Mouse (Mus musculus): ENCODE data around the gene Syne1. TPM values are rescaled to one million over a fixed set of nuclear protein-coding genes. Genes with fewer than 3 reads are reported as not detected.

The Syne1 gene
- polyA plus RNA-seq, 1 experiment, result 12.3 TPM

DNA sequence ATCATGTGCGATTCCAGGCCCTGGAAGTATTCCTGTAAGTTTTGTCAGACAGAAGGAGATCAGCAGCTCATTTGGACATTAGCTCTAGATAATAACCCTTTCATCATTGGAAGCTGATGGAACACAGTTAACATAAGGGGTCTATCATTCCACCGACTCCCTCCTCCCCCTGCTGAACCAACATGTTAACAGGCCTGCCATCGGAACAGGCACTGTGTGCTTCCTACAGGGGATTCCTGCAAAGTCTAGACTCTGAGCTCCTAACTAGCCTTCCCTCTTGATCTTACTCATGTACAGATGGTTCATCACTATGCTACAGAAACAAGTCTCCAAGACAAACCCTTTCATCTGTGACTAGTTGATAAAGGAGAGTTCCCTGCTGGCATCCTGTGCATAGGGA is 419.2 kb downstream of the Syne1 start:
- Histone ChIP-seq H3K36me3 (ENCODE audit: control insufficient read depth, insufficient read depth, low read length) (peaks cover 2% of the 10 kb centered on the region; the same call in 1 of the 2 replicates), H3K4me3 (ENCODE audit: extremely low read depth, insufficient read depth, insufficient read length) (no peak overlapping the region), H3K4me1 (ENCODE audit: control insufficient read depth, insufficient read depth, insufficient read length) (no peaks in the 10 kb centered on the region), H3K27me3 (ENCODE audit: control insufficient read depth, insufficient read depth, low read length) (no peaks in the 10 kb centered on the region), H3K27ac (ENCODE audit: insufficient read depth, low read length) (no peak overlapping the region)
- DNase-seq (ENCODE audit: low read depth in 1 of 2, low spot score in 2 of 2), result no peak
- WGBS, result 95% methylated on average over 3 of the region's 3 CpGs
- TF ChIP-seq CTCF (IDR thresholded peaks at IDR 0.05; ENCODE audit: extremely low read depth, insufficient read depth, insufficient read length, insufficient replicate concordance) (no peak), POLR2A (IDR thresholded peaks at IDR 0.05; ENCODE audit: low read depth, low read length) (no peak)

DNA sequence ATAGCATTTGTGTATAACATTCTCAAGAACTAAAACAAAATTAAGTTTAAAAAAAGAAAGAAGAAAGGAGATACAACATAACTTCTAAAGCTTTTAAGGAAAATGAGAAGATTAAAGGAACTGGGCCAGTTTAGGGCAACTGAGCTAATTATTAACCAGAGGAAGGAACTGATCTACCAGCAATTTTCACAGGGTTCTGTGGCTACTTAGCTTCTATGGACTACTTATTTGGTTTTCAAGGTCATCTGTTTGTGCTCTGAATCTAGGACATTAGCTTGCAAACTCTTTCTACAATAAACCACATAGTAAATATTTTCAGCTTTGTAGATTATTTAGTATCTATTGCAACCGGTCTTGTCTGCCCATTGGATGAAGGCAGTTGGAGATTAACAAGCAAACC is 420.8 kb downstream of the Syne1 start:
- TF ChIP-seq POLR2A (IDR thresholded peaks at IDR 0.05; ENCODE audit: low read depth, low read length), result no peak
- TF ChIP-seq CTCF (IDR thresholded peaks at IDR 0.05; ENCODE audit: extremely low read depth, insufficient read depth, insufficient read length, insufficient replicate concordance), result no peak
- H3K27me3 ChIP-seq (ENCODE audit: control insufficient read depth, insufficient read depth, low read length), result no peaks in the 10 kb centered on the region
- 96% methylated on average over 1 of the region's 1 CpGs for WGBS

DNA sequence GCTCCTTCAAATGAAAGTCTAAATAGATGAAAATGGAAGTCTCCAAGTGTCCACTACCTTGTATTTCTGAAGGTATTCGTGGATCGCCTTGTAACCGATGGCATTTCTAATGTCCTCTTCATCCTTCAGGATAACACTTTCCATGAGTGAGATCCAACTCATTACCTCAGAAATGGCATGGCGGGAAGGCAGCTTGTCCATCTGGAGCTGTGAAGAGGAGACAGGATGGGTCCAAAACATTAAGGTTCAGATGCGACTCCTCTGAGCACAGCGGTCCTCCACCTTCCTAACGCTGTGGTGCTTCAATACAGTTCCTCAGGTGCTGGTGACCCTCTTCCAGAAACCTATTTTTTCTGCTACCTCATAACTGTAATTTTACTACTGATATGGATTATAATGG is 426.5 kb downstream of the Syne1 start:
- 96% methylated on average over 7 of the region's 7 CpGs for WGBS
- H3K4me3 ChIP-seq (ENCODE audit: extremely low read depth, insufficient read depth, insufficient read length), result no peak overlapping the region
- H3K4me1 ChIP-seq (ENCODE audit: control insufficient read depth, insufficient read depth, insufficient read length), result no peaks in the 10 kb centered on the region
- H3K27me3 ChIP-seq (ENCODE audit: control insufficient read depth, insufficient read depth, low read length), result no peaks in the 10 kb centered on the region
- no peak for DNase-seq (ENCODE audit: low read depth in 1 of 2, low spot score in 2 of 2)
- H3K27ac ChIP-seq (ENCODE audit: insufficient read depth, low read length), result no peak overlapping the region
- no peak for TF ChIP-seq CTCF (IDR thresholded peaks at IDR 0.05; ENCODE audit: extremely low read depth, insufficient read depth, insufficient read length, insufficient replicate concordance)
- no peak for TF ChIP-seq POLR2A (IDR thresholded peaks at IDR 0.05; ENCODE audit: low read depth, low read length)
- peaks cover 27% of the 10 kb centered on the region for H3K36me3 ChIP-seq (ENCODE audit: control insufficient read depth, insufficient read depth, low read length)

More for the DNA sequence above, 420.8 kb downstream of the Syne1 start:
- Histone ChIP-seq H3K4me1 (ENCODE audit: control insufficient read depth, insufficient read depth, insufficient read length) (no peaks in the 10 kb centered on the region), H3K36me3 (ENCODE audit: control insufficient read depth, insufficient read depth, low read length) (peaks cover 8% of the 10 kb centered on the region), H3K4me3 (ENCODE audit: extremely low read depth, insufficient read depth, insufficient read length) (no peak overlapping the region), H3K27ac (ENCODE audit: insufficient read depth, low read length) (no peak overlapping the region)
- DNase-seq (ENCODE audit: low read depth in 1 of 2, low spot score in 2 of 2), result no peak

DNA sequence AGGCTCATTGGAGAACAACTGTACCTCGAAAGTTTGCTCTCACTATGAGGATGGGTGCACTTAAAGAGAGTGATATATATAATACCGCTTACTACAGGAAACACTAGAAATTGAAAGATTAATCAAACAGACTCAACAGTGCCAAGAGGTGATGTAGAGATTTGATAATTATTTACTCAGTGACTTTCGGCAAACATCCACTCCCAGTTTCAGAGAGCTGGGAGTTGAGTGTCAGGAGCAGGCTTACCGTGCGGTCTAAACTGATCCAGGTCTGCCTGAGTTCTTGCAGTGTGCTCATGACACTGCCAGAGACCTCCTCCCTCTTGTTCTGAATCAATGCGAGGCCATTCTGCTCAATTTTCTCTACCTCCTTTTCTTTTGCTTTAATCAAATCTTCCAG is 434.6 kb downstream of the Syne1 start:
- no peaks in the 10 kb centered on the region for H3K4me1 ChIP-seq (ENCODE audit: control insufficient read depth, insufficient read depth, insufficient read length)
- H3K36me3 ChIP-seq (ENCODE audit: control insufficient read depth, insufficient read depth, low read length), result peaks cover 18% of the 10 kb centered on the region
- 93% methylated on average over 6 of the region's 6 CpGs for WGBS
- no peak overlapping the region for H3K27ac ChIP-seq (ENCODE audit: insufficient read depth, low read length)
- no peaks in the 10 kb centered on the region for H3K27me3 ChIP-seq (ENCODE audit: control insufficient read depth, insufficient read depth, low read length)
- no peak for TF ChIP-seq CTCF (IDR thresholded peaks at IDR 0.05; ENCODE audit: extremely low read depth, insufficient read depth, insufficient read length, insufficient replicate concordance)
- TF ChIP-seq POLR2A (IDR thresholded peaks at IDR 0.05; ENCODE audit: low read depth, low read length), result no peak
- no peak overlapping the region for H3K4me3 ChIP-seq (ENCODE audit: extremely low read depth, insufficient read depth, insufficient read length)
- no peak for DNase-seq (ENCODE audit: low read depth in 1 of 2, low spot score in 2 of 2)

DNA sequence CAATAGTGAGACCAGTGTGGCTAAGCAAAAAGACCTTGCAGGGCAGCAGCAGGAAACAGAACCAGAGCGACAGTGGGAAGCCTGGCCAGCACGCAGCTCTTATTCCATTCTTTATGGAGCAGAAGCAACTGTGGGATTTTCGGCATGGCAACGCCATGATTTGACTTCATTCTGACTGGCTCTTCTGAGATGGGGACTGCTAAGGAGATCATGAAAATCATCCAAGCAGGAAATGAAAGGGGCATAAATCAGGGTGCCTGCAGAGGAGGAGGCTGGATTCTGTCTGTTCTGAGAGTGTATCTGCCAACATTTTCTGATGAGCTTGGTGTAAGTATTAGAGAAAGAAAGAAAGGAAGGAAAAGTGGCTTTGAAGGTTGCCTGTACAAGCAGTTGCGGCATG is 435.1 kb downstream of the Syne1 start:
- 94% methylated on average over 5 of the region's 5 CpGs for WGBS
- no peaks in the 10 kb centered on the region for H3K27me3 ChIP-seq (ENCODE audit: control insufficient read depth, insufficient read depth, low read length)
- TF ChIP-seq POLR2A (IDR thresholded peaks at IDR 0.05; ENCODE audit: low read depth, low read length) (no peak), CTCF (IDR thresholded peaks at IDR 0.05; ENCODE audit: extremely low read depth, insufficient read depth, insufficient read length, insufficient replicate concordance) (no peak)
- no peak overlapping the region for H3K27ac ChIP-seq (ENCODE audit: insufficient read depth, low read length)
- H3K4me3 ChIP-seq (ENCODE audit: extremely low read depth, insufficient read depth, insufficient read length), result no peak overlapping the region
- peaks cover 15% of the 10 kb centered on the region for H3K36me3 ChIP-seq (ENCODE audit: control insufficient read depth, insufficient read depth, low read length)
- DNase-seq (ENCODE audit: low read depth in 1 of 2, low spot score in 2 of 2), result no peak
- no peaks in the 10 kb centered on the region for H3K4me1 ChIP-seq (ENCODE audit: control insufficient read depth, insufficient read depth, insufficient read length)

DNA sequence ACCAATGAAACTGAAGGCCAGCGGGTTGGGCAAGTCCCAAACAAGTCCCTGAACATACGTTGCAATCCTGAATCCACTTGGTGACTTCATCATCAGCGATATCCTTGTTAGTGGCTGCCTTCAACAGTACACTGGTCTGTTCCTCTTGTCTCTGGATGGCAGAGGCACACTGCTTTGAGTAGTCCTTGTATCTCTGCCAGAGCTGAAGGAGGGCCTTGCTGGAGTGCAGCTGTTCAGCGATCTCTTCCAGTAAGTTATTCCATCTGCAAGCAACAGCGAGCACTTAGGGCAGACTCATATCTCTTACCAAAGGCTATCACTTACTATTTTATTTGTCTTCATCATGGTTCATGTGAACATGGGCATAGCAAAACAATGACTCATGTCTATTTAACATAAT is 440.5 kb downstream of the Syne1 start:
- WGBS, result 96% methylated on average over 5 of the region's 5 CpGs
- Histone ChIP-seq H3K4me3 (ENCODE audit: extremely low read depth, insufficient read depth, insufficient read length) (no peak overlapping the region), H3K36me3 (ENCODE audit: control insufficient read depth, insufficient read depth, low read length) (peaks cover 21% of the 10 kb centered on the region), H3K27me3 (ENCODE audit: control insufficient read depth, insufficient read depth, low read length) (no peaks in the 10 kb centered on the region), H3K27ac (ENCODE audit: insufficient read depth, low read length) (no peak overlapping the region), H3K4me1 (ENCODE audit: control insufficient read depth, insufficient read depth, insufficient read length) (no peaks in the 10 kb centered on the region)
- no peak for TF ChIP-seq POLR2A (IDR thresholded peaks at IDR 0.05; ENCODE audit: low read depth, low read length)
- TF ChIP-seq CTCF (IDR thresholded peaks at IDR 0.05; ENCODE audit: extremely low read depth, insufficient read depth, insufficient read length, insufficient replicate concordance), result no peak
- no peak for DNase-seq (ENCODE audit: low read depth in 1 of 2, low spot score in 2 of 2)

DNA sequence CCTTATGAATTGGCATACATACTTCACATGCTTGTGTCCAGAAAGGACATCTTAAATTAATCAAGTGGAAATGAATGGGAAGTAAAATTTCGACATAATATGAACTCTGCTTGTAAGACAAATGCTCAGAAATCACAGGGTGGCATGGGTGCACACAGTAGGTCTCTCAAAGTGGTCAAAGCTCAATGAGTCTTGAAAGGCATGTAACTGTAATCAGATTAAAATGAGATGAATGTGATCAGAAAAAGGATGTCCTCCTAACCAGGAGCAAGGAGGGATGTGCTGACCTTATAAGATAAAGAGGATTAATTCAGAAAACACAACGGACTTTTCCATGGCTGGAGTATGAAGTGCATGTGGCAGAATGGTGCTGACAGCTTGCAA is 453.5 kb downstream of the Syne1 start:
- TF ChIP-seq POLR2A (IDR thresholded peaks at IDR 0.05; ENCODE audit: low read depth, low read length) (no peak), CTCF (IDR thresholded peaks at IDR 0.05; ENCODE audit: extremely low read depth, insufficient read depth, insufficient read length, insufficient replicate concordance) (no peak)
- H3K4me3 ChIP-seq (ENCODE audit: extremely low read depth, insufficient read depth, insufficient read length), result no peak overlapping the region
- H3K27me3 ChIP-seq (ENCODE audit: control insufficient read depth, insufficient read depth, low read length), result no peaks in the 10 kb centered on the region
- 87% methylated on average over 2 of the region's 2 CpGs for WGBS
- no peak overlapping the region for H3K27ac ChIP-seq (ENCODE audit: insufficient read depth, low read length)
- peaks cover 9% of the 10 kb centered on the region for H3K36me3 ChIP-seq (ENCODE audit: control insufficient read depth, insufficient read depth, low read length)
- no peak for DNase-seq (ENCODE audit: low read depth in 1 of 2, low spot score in 2 of 2)
- no peaks in the 10 kb centered on the region for H3K4me1 ChIP-seq (ENCODE audit: control insufficient read depth, insufficient read depth, insufficient read length)
